Mouse (Mus musculus) mesoderm, embryonic 11.5 days (tissue): ENCODE measurements at regions not wholly inside any gene's neighbourhood (a gene's known extent, or its start where the extent isn't known, plus 50 kb on each side); places are given as distances from the start of the nearest gene placed in this dataset.

ENCODE experiments used
- DNase-seq: peaks from one replicate; pipeline ENCODE4 v3.0.0-alpha.2; 2012; ENCODE audit warnings: low read depth, low spot score

DNA sequence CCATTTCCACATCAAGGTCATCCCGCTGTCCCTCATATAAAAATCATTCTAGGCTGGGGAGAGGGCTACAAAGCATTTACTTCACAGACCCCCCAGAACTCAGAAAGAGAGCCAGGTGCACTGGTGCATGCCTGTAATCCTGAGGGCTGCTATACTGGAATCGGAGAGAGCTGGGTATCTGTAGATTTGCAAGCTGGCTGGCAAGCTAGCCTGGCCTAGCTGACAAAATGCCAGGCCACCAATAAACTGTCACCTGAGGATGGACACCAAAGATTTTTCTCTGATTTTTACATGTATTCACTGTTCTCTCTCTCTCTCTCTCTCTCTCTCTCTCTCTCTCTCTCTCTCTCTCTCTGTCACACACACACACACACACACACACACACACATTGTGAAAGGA, 98.1 kb upstream of the Gm6657 start:
- no peak for DNase-seq

DNA sequence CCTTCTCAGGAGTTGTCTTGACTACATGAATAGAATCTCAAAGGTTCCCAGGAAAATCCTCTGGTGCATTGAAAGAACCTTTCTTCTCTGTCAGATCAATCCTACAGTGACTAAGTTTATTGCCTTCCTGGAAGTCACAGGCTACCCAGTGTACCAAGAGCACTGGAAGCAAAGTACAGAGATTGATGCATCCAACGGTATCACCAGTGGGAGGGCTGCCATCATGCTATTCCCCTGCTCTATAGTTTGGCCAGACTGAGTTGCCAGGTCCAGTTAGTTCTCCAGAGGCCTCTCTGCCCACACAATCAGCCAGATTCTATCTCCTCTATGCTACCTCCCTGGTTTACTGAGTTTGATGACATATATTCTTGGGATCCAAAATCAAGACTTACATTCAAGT, 96.9 kb upstream of the Gm6657 start:
- DNase-seq, result no peak

DNA sequence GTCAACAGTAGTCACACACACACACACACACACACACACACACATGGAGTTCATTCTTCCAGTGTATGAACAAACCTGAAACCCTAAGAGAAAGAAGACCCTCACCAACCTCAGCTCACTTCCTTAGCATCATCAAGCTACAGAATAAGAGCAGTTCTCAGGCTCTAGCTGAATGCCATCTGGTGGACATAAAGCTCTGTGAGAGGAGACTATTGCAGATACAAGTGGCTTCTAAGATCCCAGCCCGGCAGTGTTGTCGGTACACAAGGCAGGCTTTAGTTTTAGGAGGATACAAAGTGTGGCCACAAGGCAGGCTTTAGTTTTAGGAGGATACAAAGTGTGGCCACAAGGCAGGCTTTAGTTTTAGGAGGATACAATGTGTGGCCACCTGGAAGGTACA, 96.3 kb upstream of the Gm6657 start:
- no peak for DNase-seq

DNA sequence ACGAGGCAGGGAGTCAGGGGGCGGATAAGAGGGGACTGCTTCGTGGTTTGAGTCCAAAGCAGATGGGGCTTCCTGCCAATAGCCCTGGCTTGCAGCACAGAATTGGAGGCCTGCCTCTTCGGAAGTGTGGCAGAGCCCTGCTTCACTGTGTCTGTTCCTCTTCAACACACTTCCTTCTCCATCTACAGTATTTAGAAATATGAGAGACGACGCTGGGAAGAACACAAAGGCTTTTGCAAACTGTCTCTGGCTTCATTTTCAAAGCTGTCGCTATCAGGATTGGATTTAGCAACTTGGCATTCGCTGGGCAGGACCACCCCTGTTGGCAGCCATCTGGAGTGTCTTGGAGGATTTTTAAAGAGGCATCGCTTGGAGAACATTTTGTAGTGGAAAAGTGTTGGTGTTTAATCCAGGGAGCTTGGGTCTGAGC, 95.3 kb upstream of the Gm6657 start:
- DNase-seq, result no peak

DNA sequence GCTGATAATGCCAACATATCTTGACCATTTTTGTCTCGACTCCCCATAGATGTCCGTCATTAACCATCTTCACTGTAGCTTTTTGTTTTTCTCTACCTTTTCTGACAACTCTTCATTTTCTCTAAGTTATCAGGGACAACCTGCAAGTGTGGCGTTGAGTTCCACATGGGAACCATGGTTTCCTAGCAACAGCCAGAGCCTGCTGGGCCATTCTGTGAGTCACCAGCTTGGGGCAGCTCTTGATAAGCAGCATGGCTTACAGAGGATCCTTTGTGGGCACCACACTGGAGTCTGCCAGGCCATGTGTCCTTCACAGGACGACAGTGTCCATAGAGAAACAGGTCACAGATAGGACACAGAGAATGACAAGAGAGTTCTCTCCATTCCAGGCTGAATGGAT, 94.3 kb upstream of the Gm6657 start:
- no peak for DNase-seq

DNA sequence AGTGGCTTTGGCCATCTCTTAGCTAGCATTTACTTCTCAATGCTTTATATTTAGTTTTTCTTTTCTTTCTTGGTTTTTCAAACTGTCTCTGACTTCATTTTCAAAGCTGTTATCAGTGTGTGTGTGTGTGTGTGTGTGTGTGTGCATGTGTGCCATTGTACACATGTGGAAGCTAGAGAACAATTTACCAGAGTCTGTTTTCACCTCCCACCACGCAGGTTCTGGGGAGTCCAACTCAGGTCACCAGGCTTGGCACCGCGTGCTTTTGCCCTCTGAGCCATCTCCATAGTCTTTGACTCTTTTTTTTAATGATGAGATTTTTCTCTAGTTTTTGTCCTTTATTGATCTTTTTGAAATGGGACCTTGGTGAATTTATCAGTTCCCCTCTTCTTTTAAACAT, 93.3 kb upstream of the Gm6657 start:
- no peak for DNase-seq

DNA sequence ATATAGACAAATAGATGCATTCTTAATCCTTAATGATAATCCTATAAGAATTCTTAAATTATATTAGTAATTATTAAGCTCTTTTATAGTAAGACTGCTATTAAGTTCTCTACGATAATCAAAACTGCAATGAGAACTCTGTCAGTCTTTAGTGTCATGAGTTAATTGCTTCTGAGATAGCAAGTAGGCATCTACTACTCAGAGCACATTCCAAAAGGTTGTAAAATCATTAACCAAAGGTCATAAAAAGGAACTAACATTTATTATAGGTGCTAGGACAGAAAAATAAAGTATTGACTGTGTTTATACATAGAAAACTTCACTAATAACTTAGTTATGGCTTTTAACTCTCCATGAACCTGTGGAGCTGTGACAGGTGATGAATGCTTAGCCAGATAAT, 84.1 kb upstream of the Gm6657 start:
- no peak for DNase-seq

DNA sequence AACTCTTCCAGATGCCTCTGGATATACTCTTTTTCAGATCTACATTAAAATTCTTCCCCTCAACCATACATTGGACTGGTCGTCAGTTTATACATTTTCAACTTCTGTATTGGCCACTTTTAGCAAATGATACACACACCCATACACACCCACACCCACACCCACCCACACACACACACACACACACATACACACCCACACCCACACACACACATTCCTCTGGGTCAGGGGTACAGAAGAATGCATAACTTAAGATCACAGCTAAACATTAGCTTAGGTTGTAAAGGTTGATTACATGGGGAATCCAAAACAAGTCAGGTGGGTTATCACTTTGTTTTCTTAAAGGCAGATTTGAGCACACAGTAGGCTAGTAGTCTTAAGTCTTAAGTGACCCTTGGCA, 75.9 kb upstream of the Gm6657 start:
- DNase-seq, result no peak

DNA sequence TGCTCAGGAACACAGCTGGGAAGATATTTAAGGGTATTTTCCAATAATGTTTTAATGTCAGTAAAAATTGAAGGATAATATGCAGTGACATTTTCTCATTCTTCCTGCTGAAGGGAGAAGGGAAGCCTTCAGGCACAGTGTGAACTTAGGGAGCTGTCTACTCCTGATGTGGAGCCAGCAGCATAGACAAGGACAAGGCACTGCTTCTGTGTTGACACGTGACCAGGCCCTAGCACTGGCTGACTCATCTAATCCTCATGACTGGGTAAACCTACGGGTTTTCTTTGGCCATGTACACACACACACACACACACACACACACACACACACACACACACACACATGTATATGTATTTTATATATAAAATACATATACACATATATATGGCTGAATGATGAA, 74.8 kb upstream of the Gm6657 start:
- no peak for DNase-seq

DNA sequence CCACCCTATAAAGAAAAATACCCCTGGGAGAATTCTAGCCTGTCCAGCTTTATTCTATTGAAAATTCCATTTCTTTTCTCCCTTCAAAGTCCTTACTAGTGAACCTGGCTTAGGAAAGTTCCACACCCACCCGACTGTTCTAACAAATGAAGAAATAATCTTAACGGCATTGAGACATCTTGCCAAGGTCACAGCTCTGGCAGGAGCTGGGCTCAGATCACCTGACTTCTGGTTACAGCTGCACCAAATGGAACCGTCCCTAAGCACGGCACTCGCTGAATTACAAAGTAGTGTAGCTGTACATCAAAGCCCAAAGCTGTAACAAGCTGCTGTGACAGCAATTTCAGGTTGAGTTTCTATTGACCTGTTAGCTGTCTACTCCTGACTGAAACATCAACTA, 74.2 kb upstream of the Gm6657 start:
- DNase-seq, result no peak

DNA sequence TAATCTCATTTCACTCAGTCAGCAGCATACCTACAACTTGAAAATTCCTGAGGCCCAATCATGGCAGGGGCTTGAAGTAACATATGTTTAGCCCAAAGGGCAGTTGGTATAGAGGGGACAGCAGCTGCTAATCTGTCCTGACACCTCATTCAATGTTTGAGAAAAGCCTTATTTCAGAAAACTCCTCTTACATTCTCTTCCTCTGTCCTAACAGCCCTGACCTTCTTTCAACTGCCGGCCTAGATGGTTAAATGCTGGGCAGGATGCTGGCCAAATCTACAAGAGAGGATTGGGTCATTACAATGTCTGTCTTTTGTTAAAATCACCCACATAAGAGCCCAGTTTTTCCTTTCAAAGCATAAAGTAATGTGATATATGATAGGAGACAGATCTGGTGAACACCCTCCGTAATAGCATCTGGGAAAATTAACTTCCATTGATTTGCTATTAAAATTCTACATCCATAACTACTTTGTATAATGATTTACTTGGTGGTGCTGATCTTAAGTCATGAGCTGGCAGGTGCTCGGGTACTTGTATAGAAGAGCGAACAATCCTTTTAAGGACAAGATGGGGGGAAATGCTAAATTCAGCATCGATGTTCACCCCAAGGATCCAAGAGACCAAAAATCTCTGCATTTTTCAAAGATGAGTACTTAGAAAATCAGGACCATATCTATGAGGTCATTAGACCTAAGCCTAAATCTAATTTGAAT, 64.8 kb upstream of the Gm6657 start:
- DNase-seq, result no peak

DNA sequence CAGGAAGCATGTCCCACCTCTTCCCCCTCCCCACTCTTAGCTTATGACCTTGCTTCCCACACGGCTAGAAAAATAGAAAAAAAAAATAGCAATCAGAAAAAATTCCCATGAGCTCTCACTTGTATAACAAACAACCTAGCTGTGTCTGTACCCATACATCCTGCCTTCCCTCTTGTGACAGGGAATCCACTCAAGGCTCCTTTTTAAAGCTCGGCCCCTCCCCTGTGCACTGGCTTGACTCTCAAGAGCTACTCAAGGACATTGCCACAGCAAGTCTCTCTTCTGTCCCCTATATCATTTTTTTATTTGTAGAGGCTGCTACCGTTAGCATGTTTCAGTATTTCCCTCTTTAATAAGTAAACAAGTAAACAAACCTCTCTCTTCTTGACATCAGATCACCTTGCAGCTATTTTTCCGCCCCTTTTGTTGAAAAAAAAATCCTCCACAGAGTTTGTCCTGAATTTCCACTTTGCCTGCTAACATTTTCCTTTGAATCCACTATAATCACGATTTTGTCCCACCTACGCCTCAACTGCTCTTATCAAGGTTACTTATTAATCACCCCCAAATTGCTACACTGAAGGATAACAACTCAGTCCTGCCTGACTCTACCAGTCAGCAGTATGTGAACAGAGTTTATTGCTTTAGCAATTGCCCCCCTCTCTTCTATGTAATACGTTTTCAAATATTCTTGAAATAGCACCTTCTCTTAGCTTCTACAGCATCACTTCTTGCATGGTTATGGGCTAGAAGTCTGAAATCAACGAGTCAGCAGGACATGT, 61.8 kb upstream of the Gm6657 start:
- no peak for DNase-seq

DNA sequence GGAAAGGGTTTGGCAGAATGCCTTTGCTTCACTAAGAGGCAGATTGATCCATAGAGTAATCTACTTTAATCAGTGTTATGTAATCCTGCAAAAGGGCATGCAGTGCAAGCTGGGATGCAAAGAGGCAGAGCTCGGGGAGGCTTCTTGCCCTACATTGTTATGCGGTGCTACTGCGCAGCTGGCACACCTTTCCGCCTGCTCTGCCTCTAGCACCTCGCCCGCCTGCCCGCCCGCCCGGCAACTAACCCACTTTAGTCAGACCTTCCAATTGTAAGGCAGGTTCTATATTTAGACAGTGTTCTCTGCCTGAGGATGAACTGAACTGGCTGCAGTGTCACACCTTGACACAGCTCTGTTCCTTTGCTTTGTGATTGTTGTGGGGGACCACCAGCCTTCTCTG, 60.7 kb upstream of the Gm6657 start:
- DNase-seq, result no peak

DNA sequence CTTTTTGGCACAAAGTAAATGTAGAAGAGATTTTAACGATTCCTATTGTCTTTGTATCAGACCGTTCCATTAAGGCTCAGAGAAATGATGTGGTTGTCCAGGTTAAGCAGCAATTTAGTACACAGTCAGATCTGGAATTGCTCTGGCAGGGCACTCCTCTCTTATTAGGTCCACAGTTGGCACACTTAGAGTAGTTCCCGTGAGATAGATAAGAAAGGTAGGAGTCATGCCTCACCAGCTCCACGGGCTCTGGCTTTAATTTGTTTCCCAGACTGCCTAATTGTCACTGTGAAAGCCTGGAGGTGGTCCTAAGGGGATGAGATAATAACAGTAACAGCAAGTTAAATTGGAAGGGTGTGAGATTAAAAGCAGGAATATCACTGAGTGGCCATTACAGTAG, 60.1 kb upstream of the Gm6657 start:
- DNase-seq, result no peak

DNA sequence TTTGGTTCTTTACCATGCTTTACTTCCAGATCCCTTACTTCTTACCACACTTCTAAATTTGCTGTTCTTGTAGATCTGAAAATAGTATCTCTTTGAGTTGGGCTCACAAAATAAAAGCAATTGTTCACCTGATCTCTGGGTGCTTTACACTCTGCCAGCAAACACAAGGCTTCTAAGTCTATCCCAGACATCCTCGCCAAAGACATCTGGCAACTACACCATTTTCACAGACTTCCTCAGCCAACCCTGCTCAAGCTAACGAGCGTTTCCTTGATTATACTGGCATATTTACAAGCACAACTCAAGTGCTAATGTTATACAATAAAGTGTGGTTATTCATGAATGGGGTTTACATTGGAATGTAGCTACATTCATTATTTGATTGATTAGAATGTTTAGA, 56.8 kb upstream of the Gm6657 start:
- no peak for DNase-seq

DNA sequence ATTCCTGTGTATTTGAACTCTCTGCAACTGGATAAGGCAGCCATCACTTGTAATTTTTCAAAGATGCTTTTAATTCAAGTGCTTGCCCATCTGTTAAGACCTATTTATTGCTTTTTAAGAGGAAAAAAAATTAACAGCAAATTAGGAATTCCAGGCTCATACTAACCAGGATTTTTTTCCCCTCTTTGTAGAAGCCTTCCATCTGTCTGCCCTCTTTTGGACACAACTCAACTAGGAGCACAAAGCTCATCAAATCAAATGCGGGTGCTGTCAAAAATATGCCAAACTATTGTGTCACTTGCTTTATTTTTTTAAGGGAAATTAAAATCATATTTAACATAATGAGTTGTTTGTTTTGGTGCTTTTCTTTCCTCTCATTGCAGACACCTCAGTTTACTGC, 55.6 kb upstream of the Gm6657 start:
- no peak for DNase-seq
